Mouse (Mus musculus) kidney, postnatal 25 days (tissue): ENCODE data around the gene Cbx2.
A peak's percentile ranks its signal among the peaks of the same experiment; 100 is the strongest.

Source experiments
- DNase-seq, 2 experiments: peaks; one replicate each; pipeline ENCODE4 v3.0.0; 2021; ENCODE audit warnings: mixed read lengths in 2 of 2

Gene Cbx2

DNA sequence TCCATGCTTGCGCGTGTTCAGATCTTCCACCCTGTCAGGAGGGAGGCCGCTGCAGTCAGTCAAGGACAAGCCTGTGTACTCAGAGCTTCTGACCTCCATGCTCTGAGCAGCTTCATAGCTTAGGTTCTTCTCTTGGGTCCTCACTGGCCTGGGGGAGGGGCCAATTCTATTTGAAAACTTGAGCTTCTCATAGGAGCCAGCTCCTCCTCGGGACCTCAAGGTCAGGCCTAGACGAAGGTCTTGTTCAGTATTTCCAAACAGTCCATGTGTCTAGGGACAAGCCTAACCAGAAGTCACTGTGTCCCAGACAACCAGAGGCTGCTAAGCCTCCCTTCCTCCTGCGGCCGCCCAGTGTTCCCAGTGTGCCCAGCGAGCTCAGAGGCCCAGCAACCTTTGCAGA, 44.1 kb downstream of the Cbx2 start:
- no peak for DNase-seq

DNA sequence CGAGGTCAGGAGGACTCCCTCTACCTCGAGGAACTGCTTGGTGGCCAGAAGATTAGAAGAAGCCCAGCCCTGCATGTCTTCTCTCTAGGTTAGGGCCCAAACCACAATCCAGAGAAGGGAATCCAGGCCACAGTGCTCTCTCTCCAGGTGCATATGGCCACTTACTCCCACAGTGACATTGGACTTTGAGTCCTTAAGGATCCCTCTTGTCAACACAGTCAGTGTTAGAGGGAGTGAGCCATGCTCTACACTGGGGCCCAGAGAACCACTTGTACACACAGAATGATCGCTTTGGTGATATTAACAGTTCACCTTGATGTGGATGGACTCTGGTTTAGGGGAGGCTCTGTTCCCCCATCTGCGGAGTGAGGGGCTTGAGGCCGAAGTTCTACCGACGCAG, 49.5 kb downstream of the Cbx2 start:
- DNase-seq, result no peak

DNA sequence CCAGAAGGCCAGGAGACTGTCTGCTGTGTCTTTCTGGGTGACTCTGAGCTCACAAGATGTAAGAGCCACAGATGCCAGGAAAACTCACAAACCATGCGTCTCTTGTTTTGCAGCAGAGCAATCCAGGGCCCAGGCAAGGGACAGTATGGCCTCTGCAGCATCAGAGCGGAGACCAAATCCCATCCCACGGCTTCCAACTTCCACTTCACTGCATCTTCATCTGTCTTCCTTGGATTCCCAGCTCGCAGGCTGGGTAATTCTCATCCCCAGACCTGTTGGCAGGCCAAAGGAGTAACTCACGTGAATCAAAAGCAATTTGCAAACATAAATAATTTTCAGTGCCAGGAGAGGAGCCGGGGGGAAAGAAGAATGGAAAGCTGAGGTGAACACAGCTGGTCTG, 50.2 kb downstream of the Cbx2 start:
- no peak for DNase-seq

DNA sequence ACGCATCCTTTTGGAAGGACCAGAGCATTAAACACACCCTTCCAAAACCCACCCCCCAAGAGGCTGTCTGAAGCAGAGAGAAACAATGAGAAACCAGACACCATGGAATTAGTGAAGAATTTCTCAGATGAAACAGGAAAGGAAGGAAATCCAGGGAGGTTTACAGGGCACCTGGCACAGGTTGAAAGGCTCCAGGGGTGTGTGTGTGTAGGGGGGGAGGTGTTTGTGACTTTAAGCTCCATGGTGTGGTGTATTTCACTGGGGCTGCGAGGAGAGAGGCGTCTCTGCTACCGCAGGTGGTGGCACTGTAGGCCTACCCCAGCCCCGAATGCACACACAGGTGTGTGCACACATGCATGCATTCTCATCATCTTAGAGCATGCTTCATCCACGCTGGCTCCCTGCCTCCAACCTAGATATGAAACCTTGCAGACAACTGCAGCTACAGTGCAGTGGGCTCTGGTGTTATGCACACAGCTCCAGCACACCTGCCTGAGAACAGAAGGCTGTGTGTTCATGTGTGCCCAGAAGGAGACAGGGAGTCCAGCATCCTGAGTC, 51.2 kb downstream of the Cbx2 start:
- no peak for DNase-seq

DNA sequence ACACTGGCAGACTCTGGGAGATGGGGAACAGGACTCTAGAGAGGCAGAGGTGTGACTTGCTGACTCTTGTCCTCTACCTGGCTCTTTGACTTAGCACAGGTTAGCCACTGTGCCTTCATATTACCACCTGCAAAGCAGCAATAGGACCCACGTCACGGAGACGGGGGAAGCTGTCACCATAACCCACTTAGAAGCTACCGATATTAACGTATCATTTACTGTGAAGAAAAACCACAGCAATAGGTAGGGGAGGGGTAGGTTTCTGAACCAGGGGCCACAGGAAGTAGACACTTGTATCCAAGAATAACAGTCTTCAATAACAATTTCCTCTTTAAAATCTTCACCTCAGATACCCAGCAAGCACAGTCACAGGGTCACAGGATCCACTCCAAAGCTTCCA, 53.0 kb downstream of the Cbx2 start:
- no peak for DNase-seq

DNA sequence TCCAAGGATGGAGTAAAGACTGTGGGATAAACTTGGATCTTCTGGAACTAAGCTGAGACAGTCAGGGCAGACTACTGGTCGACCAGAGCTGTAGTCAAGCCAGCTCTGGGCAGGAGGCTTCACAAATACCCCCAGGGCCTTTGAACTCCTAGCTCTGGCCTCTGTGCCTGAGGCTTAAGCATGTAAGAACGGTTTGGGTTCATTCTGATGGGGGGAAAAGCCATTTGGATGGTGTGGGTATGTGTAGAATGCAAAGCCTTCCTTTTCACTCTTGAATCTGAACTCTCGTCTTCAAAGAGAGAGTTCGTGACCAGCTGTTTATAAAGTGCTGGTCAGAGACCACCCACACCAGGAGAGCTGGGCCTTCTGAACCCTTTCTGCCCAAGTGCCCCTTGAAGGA, 55.0 kb downstream of the Cbx2 start:
- no peak for DNase-seq

DNA sequence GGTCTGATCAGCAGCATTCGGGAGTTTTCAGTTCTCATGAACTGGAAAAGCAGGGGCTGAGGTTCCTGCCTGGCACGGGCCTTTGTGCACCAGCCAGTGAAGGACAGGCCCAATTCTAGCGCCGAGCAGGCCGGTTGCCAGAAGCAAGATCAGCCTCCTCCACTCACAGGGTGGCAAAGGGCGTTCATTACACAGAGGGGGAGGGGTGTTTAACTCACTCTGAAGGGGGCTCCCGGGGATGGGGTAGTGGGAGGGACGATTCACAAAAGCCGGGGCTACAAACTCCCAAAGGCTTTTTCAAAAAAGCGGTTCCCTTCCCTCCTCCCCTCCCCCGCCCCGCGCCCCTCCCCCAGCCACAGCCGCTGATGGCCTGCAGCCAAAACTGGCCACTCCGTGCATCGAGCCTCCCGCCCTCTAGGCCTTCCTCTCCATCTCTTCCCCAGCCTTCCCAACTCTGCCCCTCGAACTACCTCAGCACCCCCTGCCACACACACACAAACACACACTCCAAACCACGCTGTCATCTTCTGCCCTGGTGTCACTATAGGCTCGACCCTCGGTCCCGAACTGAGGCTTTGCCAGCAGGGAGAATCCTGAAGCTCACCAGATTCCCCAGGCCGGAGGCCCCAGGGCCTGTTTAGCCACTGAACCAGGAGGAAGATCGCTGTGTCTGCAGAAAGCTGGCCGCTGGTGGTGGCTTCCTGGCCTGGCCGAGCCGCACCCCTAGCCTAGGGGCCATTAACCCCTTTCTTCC, 56.1 kb downstream of the Cbx2 start:
- DNase-seq, result peak; percentile 82 to 91

DNA sequence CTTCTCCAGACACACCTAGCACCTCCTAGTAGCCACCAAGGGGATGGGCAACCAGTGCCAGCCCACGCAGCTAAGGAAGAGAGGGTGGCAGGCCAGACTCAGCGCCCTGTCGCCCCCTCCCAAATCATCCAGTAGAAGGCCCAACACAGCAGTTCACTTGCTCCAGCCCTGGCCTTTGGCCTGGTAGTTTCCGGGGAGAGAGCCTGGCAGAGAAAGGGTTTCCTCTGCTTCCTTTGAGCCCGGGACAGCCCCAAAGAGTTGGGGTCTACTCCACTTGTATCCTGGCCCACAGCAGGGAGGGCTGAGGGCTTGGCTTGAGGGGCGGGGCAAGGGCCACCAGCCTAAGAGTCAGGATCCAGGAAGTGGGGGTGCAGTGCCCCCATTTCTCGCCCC, 56.7 kb downstream of the Cbx2 start:
- DNase-seq, result no peak

DNA sequence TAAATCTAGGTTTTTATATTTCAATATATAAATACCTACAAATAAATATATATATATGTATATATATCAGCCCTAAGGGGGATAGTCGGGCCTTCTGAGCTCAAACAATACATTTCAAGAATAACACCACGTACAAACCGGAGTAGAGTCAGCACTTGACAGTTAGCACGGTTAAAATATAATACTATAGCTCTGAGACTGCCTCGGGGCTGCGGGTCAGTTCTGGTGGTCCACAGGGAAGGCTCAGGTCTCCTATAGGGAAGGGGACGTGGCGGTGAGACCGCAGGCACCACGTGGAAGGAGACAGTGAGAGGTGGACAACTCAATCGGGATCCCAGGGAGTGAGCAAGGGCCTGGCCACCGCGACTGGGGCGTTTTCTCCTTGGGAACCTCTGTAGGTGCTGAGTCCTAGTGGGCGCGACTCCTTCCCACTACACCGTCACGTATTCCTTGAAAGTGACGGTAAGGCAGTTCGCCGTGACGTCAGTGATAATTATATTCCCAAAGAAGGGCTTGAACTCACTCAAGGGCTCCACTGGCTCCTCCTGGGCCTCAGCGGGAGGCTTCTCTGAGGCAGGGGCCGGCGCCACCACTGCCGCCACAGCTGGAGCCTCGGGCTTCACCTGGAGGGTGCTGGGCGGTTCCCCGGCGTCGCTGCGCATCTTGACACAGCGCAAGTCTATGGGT, 57.8 kb downstream of the Cbx2 start:
- DNase-seq, result peak in 1 of 2 experiments; percentile 43
